Mouse (Mus musculus): ENCODE measurements around the gene Slc9a3r2. TPM values are rescaled to one million over a fixed set of nuclear protein-coding genes. Genes with fewer than 3 reads are reported as not detected.

Gene Slc9a3r2
- polyA plus RNA-seq, 1 experiment from 2014 or later: 34.3 TPM

DNA sequence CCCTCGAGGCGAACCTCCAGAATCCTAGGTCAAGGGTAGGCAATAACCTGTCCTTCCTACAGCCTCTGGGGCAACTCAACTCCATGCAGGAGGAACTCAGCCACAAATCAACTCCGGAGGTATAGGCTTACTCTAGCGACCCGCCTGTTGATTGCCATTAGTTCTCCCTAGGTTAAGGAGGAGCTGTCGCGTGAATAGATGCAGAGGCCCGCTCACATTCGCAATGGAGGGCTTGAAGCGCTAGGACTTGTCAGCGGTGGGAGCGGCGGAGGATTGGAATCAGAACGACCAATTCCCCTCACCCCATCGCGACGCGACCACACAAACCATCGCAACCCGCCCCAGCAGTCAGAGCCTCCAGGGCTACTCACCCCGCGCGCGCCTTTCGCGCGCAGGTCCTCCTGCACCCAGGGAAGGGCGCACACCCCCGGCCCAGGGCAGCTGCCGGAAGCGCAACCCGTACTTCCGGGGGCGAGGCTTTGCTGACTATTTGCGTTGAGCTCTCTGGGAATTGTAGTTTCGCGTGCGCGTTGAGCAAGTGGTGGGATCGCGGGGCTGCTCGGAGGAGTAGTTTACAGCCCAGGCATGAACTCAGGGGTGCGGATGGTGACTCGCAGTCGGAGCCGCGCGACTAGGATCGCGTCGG, 17.8 kb downstream of the Slc9a3r2 start, which contains the start of the genes Tsc2 and Nthl1:
Gene Tsc2 (minus strand): TSS at position 464 of the 646 bp plus-strand sequence.
Gene Nthl1 (plus strand): TSS at position 514 of the 646 bp plus-strand sequence.
- H3K9me3 ChIP-seq: no peaks in the 10 kb centered on the region
- H3K27ac ChIP-seq: peak within 1 kb of the TSS; percentile 76
- peak within 1 kb of the TSS; percentile 75 for H3K9ac ChIP-seq
- 2% methylated on average over 51 of the region's 51 CpGs for WGBS
- H3K27me3 ChIP-seq: no peaks in the 10 kb centered on the region
- H3K4me1 ChIP-seq (replicated peaks): peaks cover 26% of the 10 kb centered on the region
- H3K4me2 ChIP-seq: peak within 1 kb of the TSS; percentile 89
- peak; percentile 88 for ATAC-seq (ENCODE audit: low FRiP score)
- peak within 1 kb of the TSS; percentile 68 for H3K4me3 ChIP-seq
- peaks cover 35% of the 10 kb centered on the region for H3K36me3 ChIP-seq

DNA sequence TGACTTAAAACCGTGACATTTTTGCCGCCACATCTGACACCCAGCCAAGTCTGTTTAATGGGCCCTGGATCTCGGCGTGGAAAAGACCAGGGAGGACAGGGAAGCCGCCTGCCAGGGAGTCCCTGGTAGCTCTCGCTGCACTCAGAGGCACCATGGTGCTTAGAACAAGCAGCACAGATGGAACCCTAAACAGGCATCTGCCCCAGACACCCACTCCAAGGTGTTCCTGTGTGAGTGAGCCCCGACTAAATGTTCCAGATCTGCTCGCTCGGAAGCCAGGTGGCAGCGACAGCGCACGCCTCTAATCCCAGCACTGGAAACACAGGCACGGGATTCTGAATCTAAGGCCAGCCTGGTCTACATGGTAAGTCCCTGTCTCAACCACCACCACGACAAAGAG, 20.1 kb downstream of the Slc9a3r2 start:
- no peaks in the 10 kb centered on the region for H3K9me3 ChIP-seq
- H3K4me2 ChIP-seq: no peak overlapping the region
- H3K36me3 ChIP-seq: peaks cover 57% of the 10 kb centered on the region
- H3K9ac ChIP-seq: no peak overlapping the region
- no peak overlapping the region for H3K4me3 ChIP-seq
- WGBS: 92% methylated on average over 14 of the region's 14 CpGs
- H3K4me1 ChIP-seq (replicated peaks): peaks cover 26% of the 10 kb centered on the region
- H3K27ac ChIP-seq: no peak overlapping the region
- no peaks in the 10 kb centered on the region for H3K27me3 ChIP-seq
- no peak for ATAC-seq (ENCODE audit: low FRiP score)

- H3K4me3 ChIP-seq: no peak overlapping the region
- no peak overlapping the region for H3K9ac ChIP-seq
- no peaks in the 10 kb centered on the region for H3K27me3 ChIP-seq
- no peak for ATAC-seq (ENCODE audit: low FRiP score)
- H3K4me1 ChIP-seq (replicated peaks): peaks cover 21% of the 10 kb centered on the region
- H3K4me2 ChIP-seq: no peak overlapping the region
- peaks cover 71% of the 10 kb centered on the region for H3K36me3 ChIP-seq
- no peaks in the 10 kb centered on the region for H3K9me3 ChIP-seq
- WGBS: 59% methylated on average over 5 of the region's 5 CpGs
- H3K27ac ChIP-seq: no peak overlapping the region
Measured at GRCm38 (mm10) chr17:24628646-24629045, 21.5 kb downstream of the Slc9a3r2 start.

DNA sequence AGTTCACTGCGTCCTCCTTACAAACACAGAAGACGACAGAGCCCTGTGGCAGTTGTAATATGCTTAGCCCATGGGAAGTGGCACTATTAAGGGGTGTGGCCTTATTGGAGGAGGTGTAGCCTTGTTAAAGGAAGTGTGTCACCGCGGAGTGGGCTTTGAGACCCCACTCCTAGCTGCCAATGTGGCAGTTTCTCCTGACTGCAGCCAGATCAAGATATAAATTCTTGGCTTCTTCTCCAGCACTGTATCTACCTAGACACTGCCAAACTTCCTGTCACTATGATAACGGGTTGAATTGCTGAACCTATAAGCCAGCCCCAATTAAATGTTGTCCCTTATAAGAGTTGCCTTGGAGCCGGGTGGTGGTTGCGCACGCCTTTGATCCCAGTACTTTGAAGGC, 24.7 kb downstream of the Slc9a3r2 start:
- WGBS: 93% methylated on average over 8 of the region's 8 CpGs
- Histone ChIP-seq H3K27me3 (no peaks in the 10 kb centered on the region), H3K36me3 (peaks cover 100% of the 10 kb centered on the region), H3K4me3 (no peak overlapping the region), H3K9ac (no peak overlapping the region), H3K27ac (no peak overlapping the region), H3K4me1 (replicated peaks) (0 out of 2 replicates have a peak, but pooled peaks cover 3% of the 10 kb centered on the region), H3K4me2 (no peak overlapping the region), H3K9me3 (no peaks in the 10 kb centered on the region)
- no peak for ATAC-seq (ENCODE audit: low FRiP score)

GRCm38 (mm10) chr17:24617561-24618194, 32.4 kb downstream of the Slc9a3r2 start:
- WGBS: 89% methylated on average over 14 of the region's 14 CpGs
- H3K27ac ChIP-seq: no peak overlapping the region
- H3K4me2 ChIP-seq: no peak overlapping the region

GRCm38 (mm10) chr17:24610711-24611110, 39.4 kb downstream of the Slc9a3r2 start:
- no peak overlapping the region for H3K4me2 ChIP-seq
- no peak overlapping the region for H3K9ac ChIP-seq
- WGBS: 92% methylated on average over 2 of the region's 2 CpGs
- ATAC-seq (ENCODE audit: low FRiP score): no peak
- H3K27ac ChIP-seq: no peak overlapping the region
- H3K27me3 ChIP-seq: no peaks in the 10 kb centered on the region
- H3K9me3 ChIP-seq: no peaks in the 10 kb centered on the region
- no peaks in the 10 kb centered on the region for H3K4me1 ChIP-seq (replicated peaks)
- no peak overlapping the region for H3K4me3 ChIP-seq
- H3K36me3 ChIP-seq: peaks cover 79% of the 10 kb centered on the region

More at GRCm38 (mm10) chr17:24617561-24618194, 32.4 kb downstream of the Slc9a3r2 start:
- Histone ChIP-seq H3K9ac (0 out of 2 replicates have a peak overlapping the region, but pooled peaks have one; percentile 24), H3K9me3 (no peaks in the 10 kb centered on the region), H3K36me3 (peaks cover 94% of the 10 kb centered on the region), H3K27me3 (no peaks in the 10 kb centered on the region), H3K4me1 (replicated peaks) (no peaks in the 10 kb centered on the region), H3K4me3 (no peak overlapping the region)
- no peak for ATAC-seq (ENCODE audit: low FRiP score)

- Histone ChIP-seq H3K9me3 (no peaks in the 10 kb centered on the region), H3K9ac (no peak overlapping the region), H3K4me2 (no peak overlapping the region), H3K27me3 (no peaks in the 10 kb centered on the region), H3K36me3 (peaks cover 79% of the 10 kb centered on the region), H3K4me1 (replicated peaks) (no peaks in the 10 kb centered on the region), H3K27ac (no peak overlapping the region), H3K4me3 (no peak overlapping the region)
- no peak for ATAC-seq (ENCODE audit: low FRiP score)
- 95% methylated on average over 8 of the region's 8 CpGs for WGBS
Measured at GRCm38 (mm10) chr17:24608874-24609273, 41.3 kb downstream of the Slc9a3r2 start.

DNA sequence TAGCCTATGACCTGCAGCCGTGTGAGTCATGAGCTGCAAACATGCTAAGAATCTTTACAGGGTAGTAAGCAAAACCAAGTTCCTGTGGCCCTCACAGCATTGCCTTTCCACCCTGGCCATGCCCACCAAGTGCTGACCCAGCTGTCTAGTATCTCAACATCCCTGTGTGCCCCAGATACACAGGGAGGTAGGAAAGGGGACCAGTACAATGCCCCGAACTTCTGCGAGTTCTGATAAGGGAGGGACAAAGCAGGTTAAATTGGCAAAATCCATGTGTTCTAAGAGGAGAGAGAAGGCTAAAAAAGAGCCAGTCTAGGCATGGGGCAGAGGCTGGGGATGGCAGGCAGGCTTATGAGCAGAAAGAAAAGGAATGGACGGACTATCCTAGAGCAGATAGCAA, 41.8 kb downstream of the Slc9a3r2 start:
- peaks cover 78% of the 10 kb centered on the region for H3K36me3 ChIP-seq
- H3K27ac ChIP-seq: no peak overlapping the region
- no peak overlapping the region for H3K4me3 ChIP-seq
- no peaks in the 10 kb centered on the region for H3K27me3 ChIP-seq
- WGBS: 96% methylated on average over 4 of the region's 4 CpGs
- no peak overlapping the region for H3K9ac ChIP-seq
- H3K4me1 ChIP-seq (replicated peaks): no peaks in the 10 kb centered on the region
- no peak for ATAC-seq (ENCODE audit: low FRiP score)
- no peaks in the 10 kb centered on the region for H3K9me3 ChIP-seq
- H3K4me2 ChIP-seq: no peak overlapping the region

GRCm38 (mm10) chr17:24604557-24604956, 45.6 kb downstream of the Slc9a3r2 start:
- no peak overlapping the region for H3K4me2 ChIP-seq
- 92% methylated on average over 3 of the region's 3 CpGs for WGBS
- no peak for ATAC-seq (ENCODE audit: low FRiP score)

GRCm38 (mm10) chr17:24603961-24604360, 46.2 kb downstream of the Slc9a3r2 start:
- 93% methylated on average over 8 of the region's 8 CpGs for WGBS
- Histone ChIP-seq H3K27me3 (no peaks in the 10 kb centered on the region), H3K27ac (no peak overlapping the region), H3K4me2 (no peak overlapping the region), H3K9ac (no peak overlapping the region), H3K4me1 (replicated peaks) (no peaks in the 10 kb centered on the region), H3K36me3 (peaks cover 99% of the 10 kb centered on the region), H3K9me3 (no peaks in the 10 kb centered on the region), H3K4me3 (no peak overlapping the region)
- ATAC-seq (ENCODE audit: low FRiP score): no peak

More at GRCm38 (mm10) chr17:24604557-24604956, 45.6 kb downstream of the Slc9a3r2 start:
- Histone ChIP-seq H3K36me3 (peaks cover 96% of the 10 kb centered on the region), H3K9ac (no peak overlapping the region), H3K27me3 (no peaks in the 10 kb centered on the region), H3K27ac (no peak overlapping the region), H3K9me3 (no peaks in the 10 kb centered on the region), H3K4me1 (replicated peaks) (no peaks in the 10 kb centered on the region), H3K4me3 (no peak overlapping the region)

- Histone ChIP-seq H3K4me1 (replicated peaks) (no peaks in the 10 kb centered on the region), H3K4me2 (no peak overlapping the region), H3K4me3 (no peak overlapping the region), H3K9me3 (no peaks in the 10 kb centered on the region), H3K27ac (no peak overlapping the region), H3K36me3 (peaks cover 99% of the 10 kb centered on the region), H3K27me3 (no peaks in the 10 kb centered on the region), H3K9ac (no peak overlapping the region)
- WGBS: 93% methylated on average over 4 of the region's 4 CpGs
- ATAC-seq (ENCODE audit: low FRiP score): no peak
Measured at GRCm38 (mm10) chr17:24600502-24600901, 49.6 kb downstream of the Slc9a3r2 start.

DNA sequence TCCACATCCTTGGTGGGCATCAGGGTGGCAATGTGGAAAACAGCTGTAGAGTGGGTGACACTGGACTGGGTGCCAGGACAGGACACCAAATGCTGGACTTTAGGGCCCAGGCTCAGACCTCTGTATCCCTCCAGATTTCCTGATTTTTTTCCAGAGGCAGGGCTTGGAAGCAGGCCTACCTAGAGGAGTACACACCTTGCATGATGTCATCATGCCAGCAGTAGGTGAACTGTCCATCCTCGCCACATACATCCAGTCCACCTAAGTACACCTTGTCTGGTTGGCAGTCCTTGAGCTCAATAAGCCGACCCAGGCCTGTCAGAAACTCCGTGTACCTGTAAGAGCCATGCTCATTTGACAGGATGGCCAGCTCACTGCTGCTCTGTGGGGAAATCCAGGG, 52.1 kb downstream of the Slc9a3r2 start:
- Histone ChIP-seq H3K4me3 (no peak overlapping the region), H3K4me2 (no peak overlapping the region), H3K27ac (no peak overlapping the region), H3K27me3 (no peaks in the 10 kb centered on the region), H3K4me1 (replicated peaks) (no peaks in the 10 kb centered on the region), H3K36me3 (peaks cover 100% of the 10 kb centered on the region), H3K9me3 (no peaks in the 10 kb centered on the region), H3K9ac (no peak overlapping the region)
- WGBS: 88% methylated on average over 3 of the region's 3 CpGs
- no peak for ATAC-seq (ENCODE audit: low FRiP score)

Data from hindbrain, embryonic 13.5 days (tissue).